Mouse (Mus musculus): ENCODE data around the gene Pcyox1.
A peak's percentile ranks its signal among the peaks of the same experiment; 100 is the strongest.

Pcyox1 gene

GRCm38 (mm10) chr6:86396581-86397256 is at the start of gene Pcyox1:
Gene Pcyox1 (minus strand): TSS chr6:86397154.
- DNase-seq (ENCODE audit: low spot score) = peak; percentile 92

- no peak for DNase-seq (ENCODE audit: low spot score)
Measured at GRCm38 (mm10) chr6:86445551-86445950, 48.6 kb upstream of the Pcyox1 start.

GRCm38 (mm10) chr6:86441571-86441970 is 44.6 kb upstream of the Pcyox1 start:
- no peak for DNase-seq (ENCODE audit: low spot score)

- no peak for DNase-seq (ENCODE audit: low spot score)
Measured at GRCm38 (mm10) chr6:86439531-86439930, 42.6 kb upstream of the Pcyox1 start.

- peak; percentile 21 for DNase-seq (ENCODE audit: low spot score)
Measured at GRCm38 (mm10) chr6:86439119-86439496, 42.2 kb upstream of the Pcyox1 start.

- peak; percentile 96 for DNase-seq (ENCODE audit: low spot score)
Measured at GRCm38 (mm10) chr6:86438272-86439118, 41.5 kb upstream of the Pcyox1 start, which contains the start of gene C87436. Gene C87436 (plus strand): TSS chr6:86438374.

- peak; percentile 80 for DNase-seq (ENCODE audit: low spot score)
Measured at GRCm38 (mm10) chr6:86437711-86438110, 40.8 kb upstream of the Pcyox1 start.

- DNase-seq (ENCODE audit: low spot score) = no peak
Measured at GRCm38 (mm10) chr6:86433696-86434095, 36.7 kb upstream of the Pcyox1 start.

- no peak for DNase-seq (ENCODE audit: low spot score)
Measured at GRCm38 (mm10) chr6:86431531-86431930, 34.6 kb upstream of the Pcyox1 start.

GRCm38 (mm10) chr6:86426358-86426757 is 29.4 kb upstream of the Pcyox1 start, which contains the start of gene Gm44790:
Gene Gm44790 (plus strand): TSS chr6:86426658.
- DNase-seq (ENCODE audit: low spot score) = no peak

- peak; percentile 54 for DNase-seq (ENCODE audit: low spot score)
Measured at GRCm38 (mm10) chr6:86420491-86420890, 23.5 kb upstream of the Pcyox1 start.

GRCm38 (mm10) chr6:86419239-86419638 is 22.3 kb upstream of the Pcyox1 start:
- DNase-seq (ENCODE audit: low spot score) = no peak

GRCm38 (mm10) chr6:86418711-86419110 is 21.8 kb upstream of the Pcyox1 start:
- no peak for DNase-seq (ENCODE audit: low spot score)

GRCm38 (mm10) chr6:86406306-86406705 is 9.4 kb upstream of the Pcyox1 start:
- no peak for DNase-seq (ENCODE audit: low spot score)

GRCm38 (mm10) chr6:86404996-86405395 is 8.0 kb upstream of the Pcyox1 start:
- peak; percentile 62 for DNase-seq (ENCODE audit: low spot score)

- peak; percentile 99 for DNase-seq (ENCODE audit: low spot score)
Measured at GRCm38 (mm10) chr6:86404100-86404861, 7.3 kb upstream of the Pcyox1 start, which contains the start of gene Tia1. Gene Tia1 (plus strand): TSS chr6:86404219.

- peak; percentile 95 for DNase-seq (ENCODE audit: low spot score)
Measured at GRCm38 (mm10) chr6:86403728-86404099, 6.8 kb upstream of the Pcyox1 start.

GRCm38 (mm10) chr6:86402681-86403607 is 6.0 kb upstream of the Pcyox1 start:
- DNase-seq (ENCODE audit: low spot score) = peak; percentile 32

GRCm38 (mm10) chr6:86400972-86401371 is 4.0 kb upstream of the Pcyox1 start:
- DNase-seq (ENCODE audit: low spot score) = peak; percentile 89

- no peak for DNase-seq (ENCODE audit: low spot score)
Measured at GRCm38 (mm10) chr6:86399995-86400394, 3.0 kb upstream of the Pcyox1 start.

GRCm38 (mm10) chr6:86398986-86399385 is 2.0 kb upstream of the Pcyox1 start:
- no peak for DNase-seq (ENCODE audit: low spot score)

Data from embryo, embryonic 10.5 days (tissue).